Mouse (Mus musculus): ENCODE measurements around the gene Gfap. TPM values are rescaled to one million over a fixed set of nuclear protein-coding genes. Genes with fewer than 3 reads are reported as not detected.

Gene Gfap
- total RNA-seq, 2 experiments from 2014 or later: 96.5 to 141 TPM

DNA sequence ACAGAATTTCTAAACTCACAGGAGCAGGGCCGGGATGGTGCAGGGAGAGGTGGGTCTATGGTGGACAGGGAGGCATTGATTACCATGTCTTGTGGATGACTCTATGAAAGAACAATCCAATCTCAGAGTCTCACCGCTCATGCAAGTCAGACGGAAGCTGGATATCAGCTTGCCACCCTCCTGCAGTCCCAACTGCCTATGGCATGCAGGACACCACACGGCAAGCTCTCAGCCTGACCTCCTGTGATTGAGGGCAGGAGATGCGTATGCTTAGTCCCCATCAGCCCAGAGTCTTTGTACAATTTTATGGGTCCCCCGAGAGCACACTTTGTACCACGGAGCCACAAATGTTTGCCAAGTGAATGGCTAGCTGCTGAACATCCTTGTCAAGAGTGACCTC lies 2.9 kb upstream of the Gfap start:
- no peak for DNase-seq (ENCODE audit: low spot score in 2 of 2)
- intact Hi-C loops (cut with DNase I): loop anchor here (5.0 kb wide), 1 partner anchor 154 kb away; no protein-coding TSS in a partner anchor

DNA sequence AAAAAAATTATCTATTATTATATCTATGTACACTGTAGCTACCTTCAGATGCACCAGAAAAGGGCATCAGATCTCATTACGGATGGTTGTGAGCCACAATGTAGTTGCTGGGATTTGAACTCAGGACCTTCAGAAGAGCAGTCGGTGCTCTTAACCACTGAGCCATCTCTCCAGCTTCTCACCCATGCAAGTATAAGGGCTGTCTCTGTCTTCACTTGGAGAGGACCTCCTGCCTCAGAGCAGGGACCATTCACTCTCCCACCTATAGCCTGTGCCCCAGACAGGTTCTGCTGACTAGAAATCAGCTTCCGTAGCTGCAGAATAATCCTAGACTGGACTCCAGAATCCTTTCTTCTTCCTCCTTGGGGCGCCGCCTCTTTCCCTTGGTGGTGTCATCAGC lies 1.4 kb upstream of the Gfap start:
- intact Hi-C loops (cut with DNase I): loop anchor here (5.0 kb wide), 1 partner anchor 155 kb away; no protein-coding TSS in a partner anchor
- no peak for DNase-seq (ENCODE audit: low spot score in 2 of 2)

DNA sequence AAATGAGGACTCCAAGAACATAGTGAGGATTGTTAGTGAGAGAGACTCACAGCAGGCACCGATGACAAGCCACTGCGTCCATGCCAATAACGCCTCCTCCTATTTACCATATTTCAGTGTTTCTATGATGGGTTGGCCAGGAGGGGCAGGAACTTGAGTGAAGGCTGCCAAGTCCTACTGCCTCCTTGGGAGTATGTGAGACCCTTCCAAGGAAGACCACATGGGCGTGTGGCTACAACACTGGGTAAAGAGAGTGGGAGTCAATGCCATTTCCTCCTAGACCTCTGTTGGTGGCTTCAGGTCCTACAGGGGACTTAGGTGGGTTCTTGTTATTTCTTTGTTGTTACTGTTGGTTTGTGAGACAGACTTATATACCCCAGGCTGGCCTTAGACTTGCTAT lies 487 bp upstream of the Gfap start:
- intact Hi-C loops (cut with DNase I): loop anchor here (1.0 to 5.0 kb wide), 2 partner anchors 92 to 156 kb away; no protein-coding TSS in a partner anchor
- no peak for DNase-seq (ENCODE audit: low spot score in 2 of 2)

DNA sequence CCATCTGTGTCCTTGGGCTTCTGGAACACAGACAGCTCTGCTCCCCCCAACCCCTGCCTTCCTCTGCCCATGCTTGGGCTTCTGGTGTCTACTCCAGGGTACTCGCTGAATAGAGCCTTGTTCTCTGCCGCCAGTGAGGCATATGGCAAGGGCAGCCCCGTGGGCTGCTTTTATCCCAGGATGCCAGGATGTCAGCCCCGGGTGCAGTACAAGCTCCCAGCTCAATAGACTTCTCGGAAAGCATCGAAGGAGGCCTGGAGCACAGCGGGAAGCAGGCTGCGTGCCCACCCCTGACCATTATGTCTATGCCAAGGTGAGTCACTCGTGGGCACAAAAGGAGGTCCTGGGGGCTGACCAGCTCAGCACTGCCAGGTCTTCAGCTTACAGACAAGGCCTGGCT lies 2.3 kb downstream of the Gfap start:
- intact Hi-C loops (cut with DNase I): no loop called here
- DNase-seq (ENCODE audit: low spot score in 2 of 2): peak in 1 of 2 experiments; percentile 62

DNA sequence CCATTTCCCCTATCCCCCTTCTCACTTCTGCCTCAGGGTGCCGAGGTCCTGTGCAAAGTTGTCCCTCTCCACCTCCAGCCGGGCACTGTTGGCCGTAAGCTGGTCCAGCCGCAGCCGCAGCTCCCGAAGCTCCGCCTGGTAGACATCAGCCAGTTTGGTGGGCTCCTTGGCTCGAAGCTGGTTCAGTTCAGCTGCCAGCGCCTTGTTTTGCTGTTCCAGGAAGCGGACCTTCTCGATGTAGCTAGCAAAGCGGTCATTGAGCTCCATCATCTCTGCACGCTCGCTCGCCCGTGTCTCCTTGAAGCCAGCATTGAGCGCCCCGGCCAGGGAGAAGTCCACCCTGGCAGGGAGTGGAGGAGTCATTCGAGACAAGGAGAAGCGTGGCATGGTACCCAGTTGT lies 4.1 kb downstream of the Gfap start:
- intact Hi-C loops (cut with DNase I): no loop called here
- no peak for DNase-seq (ENCODE audit: low spot score in 2 of 2)

DNA sequence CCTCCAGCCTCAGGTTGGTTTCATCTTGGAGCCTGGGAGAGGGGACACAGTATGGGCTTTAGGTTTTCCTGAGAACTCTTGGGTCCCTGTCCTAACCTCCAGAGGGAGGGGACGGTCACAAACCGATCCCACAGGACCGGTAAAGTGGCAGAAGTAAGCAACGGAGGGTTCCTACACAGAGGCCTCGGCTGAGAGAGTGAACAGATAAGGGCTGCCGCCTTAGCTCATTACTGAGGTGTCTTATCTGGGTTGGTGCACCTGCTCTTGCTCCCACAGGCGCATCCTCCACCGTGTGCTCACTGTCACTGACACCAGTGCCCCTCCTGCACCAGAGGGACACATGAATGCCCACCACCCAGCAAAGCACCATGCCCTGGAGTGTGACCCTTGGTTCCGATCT lies 4.9 kb downstream of the Gfap start:
- intact Hi-C loops (cut with DNase I): no loop called here
- DNase-seq (ENCODE audit: low spot score in 2 of 2): no peak

DNA sequence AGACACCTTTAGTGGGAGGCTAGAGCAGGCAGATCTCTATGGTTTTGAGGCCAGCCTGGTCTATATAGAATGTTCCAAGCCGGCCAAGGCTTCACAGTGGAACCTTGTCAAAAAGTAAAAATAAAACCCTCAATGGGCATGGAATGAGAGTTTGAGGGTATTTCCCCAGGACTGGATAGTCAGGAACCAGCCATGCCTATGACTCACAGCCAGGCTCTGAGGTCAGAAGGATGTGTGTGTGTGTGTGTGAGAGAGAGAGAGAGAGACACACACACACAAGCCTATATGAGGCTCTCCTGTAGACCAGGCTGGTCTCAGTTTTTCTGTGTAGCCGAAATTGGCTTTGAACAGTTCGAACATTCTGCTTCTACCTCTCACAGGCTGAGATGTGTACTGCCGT lies 6.0 kb downstream of the Gfap start:
- no peak for DNase-seq (ENCODE audit: low spot score in 2 of 2)
- intact Hi-C loops (cut with DNase I): no loop called here

DNA sequence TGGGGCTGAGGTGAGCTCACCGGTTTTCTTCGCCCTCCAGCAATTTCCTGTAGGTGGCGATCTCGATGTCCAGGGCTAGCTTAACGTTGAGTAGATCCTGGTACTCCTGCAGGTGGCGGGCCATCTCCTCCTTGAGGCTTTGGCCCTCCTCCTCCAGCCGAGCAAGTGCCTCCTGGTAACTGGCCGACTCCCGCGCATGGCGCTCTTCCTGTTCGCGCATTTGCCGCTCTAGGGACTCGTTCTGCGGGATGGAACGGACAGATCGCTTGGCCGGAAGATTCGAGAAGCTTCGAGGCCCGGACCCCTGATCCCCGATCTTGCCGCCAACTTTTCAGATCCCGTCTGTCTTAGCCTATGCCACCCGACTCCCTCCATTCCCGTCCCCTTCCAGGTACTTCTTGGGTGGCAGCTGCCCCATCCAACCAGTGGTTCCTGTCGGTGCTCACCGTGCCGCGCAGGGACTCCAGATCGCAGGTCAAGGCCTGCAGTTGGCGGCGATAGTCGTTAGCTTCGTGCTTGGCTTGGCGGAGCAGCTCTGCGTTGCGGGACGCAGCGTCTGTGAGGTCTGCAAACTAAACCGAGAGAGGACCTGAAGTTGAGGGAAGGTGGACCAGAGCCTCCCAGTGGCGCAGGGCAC lies 7.6 kb downstream of the Gfap start:
- DNase-seq (ENCODE audit: low spot score in 2 of 2): peak; percentile 49 to 76
- intact Hi-C loops (cut with DNase I): no loop called here

DNA sequence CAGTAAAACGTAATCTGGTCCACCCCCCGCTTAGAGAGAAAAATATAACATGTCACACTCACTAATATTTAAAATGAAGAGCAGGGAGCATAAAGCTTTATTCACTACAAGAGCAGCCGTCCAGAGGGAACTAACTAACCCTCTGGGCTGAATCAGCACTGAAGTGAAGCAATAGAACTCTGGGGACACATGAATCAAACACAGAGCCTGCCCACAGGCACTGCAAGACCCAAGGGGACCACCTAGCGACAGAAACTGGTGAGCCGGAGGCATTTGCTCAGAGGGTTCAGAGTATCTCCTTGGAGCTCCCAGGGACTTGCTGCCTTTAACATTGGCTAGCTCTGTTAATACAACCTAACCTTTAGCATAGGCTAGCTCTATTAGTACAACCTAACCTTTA lies 10.6 kb downstream of the Gfap start:
- DNase-seq (ENCODE audit: low spot score in 2 of 2): no peak
- intact Hi-C loops (cut with DNase I): no loop called here

DNA sequence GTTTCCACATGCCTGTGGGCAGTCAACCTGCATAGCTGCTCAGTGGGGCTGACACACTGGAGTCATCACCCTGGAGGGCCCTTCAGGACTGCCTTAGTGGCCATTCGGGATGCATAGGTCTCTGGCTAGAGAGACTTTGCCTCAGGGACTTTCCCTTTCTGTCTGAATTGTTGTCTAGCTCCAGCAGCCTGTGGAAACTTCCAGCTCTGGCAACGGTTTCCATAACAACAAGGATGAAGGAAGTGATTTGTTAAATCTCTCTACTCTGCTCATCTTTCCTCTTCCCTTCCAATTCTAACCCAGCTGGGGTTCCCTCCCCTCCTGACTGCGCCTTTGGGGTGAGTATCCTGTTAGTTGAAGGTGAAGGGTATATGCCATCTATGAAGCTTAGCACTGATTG lies 12.6 kb downstream of the Gfap start:
- DNase-seq (ENCODE audit: low spot score in 2 of 2): peak; percentile 56 to 76

DNA sequence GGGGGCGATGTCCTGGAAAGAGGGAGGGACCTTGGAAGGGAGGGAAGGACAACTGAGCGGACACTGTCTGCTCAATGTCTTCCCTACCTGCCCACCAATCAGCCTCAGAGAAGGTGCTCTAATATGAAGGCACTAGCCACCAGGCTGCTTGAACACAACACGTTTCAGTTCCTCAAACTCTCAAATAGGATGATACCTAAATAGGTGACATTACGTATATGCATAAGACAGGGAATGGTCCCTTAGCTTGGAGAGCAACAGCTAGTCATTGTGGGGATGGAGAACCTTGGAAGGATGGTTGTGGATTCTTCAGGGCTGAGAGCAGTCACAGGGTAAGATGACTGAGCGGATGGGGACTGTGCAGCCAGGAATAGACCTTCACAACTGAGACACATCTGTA lies 13.3 kb downstream of the Gfap start:
- intact Hi-C loops (cut with DNase I): no loop called here
- no peak for DNase-seq (ENCODE audit: low spot score in 2 of 2)

More for the DNA sequence above, 12.6 kb downstream of the Gfap start:
- intact Hi-C loops (cut with DNase I): no loop called here

DNA sequence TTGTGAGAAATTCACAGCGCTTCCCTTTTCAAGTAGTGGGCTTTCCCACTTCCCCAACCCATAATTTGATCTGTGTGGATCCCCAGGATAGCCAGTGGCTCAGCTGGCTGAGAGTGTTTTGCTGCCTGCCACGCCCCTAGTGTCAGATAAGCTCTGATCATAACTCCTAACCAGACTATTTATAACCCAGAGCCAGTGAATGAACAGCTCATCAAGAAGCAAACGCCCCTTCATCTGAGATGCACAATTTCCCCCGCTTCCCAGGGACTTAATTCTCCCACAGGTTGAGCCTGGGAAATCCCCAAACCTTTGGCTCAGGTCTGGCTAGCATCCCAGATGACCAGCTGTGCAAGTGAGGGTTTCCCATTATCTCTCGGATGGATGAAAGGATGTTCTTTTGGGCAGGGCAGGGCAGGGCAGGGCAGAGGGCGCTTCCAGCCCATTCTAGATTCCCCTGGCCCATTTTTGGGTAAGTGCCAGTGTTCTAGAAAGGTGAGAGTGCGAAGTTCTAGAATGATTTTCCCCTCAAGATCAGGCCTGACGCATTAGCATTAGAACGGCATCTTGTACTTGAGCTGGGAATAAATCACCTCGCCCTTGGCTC lies 16.0 kb downstream of the Gfap start, which contains the start of gene Fam187a:
TSS of gene Fam187a (plus strand) at position 554 of the 604 bp plus-strand sequence.
- intact Hi-C loops (cut with DNase I): no loop called here
- DNase-seq (ENCODE audit: low spot score in 2 of 2): no peak

DNA sequence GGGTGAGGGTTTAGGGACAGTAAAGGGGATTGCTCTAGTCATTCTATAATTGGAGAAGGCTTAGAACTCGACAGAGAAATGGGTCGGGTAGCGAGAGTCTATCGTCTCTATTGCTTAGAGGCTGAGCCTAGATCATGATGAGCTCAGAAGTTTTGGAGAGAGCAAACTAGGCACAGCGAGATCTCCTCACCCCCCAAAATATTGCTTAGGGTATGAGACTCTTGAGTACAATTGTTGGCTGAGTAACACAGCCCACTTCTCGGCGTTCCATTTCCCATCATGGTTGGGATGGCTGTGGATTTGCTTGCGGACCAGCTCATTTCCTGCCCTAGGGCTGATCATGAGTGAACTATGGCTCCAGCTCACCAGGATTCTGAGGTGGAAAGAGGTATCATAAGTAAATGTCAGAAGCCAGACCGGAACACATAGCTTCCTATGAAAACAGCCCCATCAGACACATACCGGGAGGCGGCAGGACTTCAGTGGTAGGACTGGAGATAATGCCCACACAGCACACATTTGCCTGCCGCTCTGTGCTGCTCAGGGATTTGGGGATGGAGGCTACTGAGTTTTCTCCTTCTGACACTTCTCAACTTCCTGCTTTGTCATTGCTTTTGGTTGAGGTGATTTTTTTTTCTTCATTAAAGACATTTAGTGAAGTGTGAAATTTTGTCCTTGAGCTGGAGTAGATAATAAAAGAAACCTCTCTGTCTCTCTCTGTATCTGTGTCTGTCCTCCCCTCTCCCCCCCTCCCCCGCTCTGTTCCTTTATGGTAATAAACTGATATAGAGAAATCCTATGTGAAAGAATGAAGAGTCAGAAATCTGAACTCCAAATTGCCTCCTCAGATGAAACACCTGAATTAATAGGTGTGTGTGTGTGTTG lies 19.2 kb downstream of the Gfap start:
- intact Hi-C loops (cut with DNase I): no loop called here
- no peak for DNase-seq (ENCODE audit: low spot score in 2 of 2)

DNA sequence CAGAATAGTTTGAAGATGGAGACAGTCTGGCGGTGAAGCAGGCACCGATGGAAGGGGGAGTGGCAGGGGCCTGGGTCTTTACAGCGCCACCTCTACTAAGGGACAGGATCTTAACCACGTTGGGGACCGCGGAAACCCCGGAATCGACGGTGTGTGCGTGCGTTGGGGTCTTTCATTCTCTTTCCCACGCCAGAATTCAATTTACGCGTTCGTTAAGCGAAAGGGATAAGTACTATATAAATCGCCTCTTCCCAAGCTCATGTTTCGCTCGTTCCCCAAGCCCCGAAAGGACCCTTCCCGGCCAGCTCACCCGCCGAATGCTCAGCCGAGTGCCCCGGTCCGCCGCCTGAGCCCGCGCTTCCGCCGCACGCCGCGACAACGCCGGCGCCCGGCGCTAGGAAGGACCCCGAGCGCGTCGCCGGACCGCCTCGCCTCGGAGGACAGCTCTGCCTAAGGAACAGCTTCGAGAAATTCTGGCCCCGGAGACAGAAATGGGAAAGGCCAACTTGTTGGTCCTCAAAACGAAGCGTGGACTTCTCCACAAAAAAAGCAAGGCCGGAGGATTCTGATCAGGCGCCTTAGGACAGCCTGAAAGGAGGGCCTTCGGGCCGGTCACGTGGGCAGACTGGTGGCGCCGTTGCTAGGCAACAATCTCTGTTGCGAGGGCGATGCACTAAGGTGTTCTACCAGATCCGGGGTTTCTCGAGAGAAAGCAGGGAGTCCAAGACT lies 20.0 kb downstream of the Gfap start, which contains the start of the genes Eftud2 and Ccdc103:
TSS of gene Eftud2 (minus strand) at position 401 of the 729 bp plus-strand sequence.
TSS of gene Ccdc103 (plus strand) at position 620 of the 729 bp plus-strand sequence.
- DNase-seq (ENCODE audit: low spot score in 2 of 2): peak; percentile 93 to 95
- intact Hi-C loops (cut with DNase I): no loop called here

DNA sequence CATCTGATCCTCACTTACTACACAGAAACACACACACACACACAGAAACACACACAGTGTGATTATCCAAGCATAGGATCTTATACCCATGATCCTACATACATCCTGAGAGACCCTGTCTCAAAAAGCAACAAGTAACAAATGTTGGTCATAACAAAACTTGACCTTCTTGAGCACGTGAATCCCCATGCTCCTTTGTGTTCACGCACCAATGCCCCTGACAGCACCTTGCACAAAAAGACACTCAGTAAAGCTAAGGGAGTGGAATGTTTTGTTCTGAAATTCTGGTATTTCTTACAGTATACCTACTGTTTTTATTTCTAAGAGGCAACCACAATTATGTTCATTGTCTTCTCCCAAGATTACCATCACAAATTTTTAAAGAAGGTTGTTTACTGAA lies 21.2 kb downstream of the Gfap start:
- intact Hi-C loops (cut with DNase I): no loop called here
- no peak for DNase-seq (ENCODE audit: low spot score in 2 of 2)

DNA sequence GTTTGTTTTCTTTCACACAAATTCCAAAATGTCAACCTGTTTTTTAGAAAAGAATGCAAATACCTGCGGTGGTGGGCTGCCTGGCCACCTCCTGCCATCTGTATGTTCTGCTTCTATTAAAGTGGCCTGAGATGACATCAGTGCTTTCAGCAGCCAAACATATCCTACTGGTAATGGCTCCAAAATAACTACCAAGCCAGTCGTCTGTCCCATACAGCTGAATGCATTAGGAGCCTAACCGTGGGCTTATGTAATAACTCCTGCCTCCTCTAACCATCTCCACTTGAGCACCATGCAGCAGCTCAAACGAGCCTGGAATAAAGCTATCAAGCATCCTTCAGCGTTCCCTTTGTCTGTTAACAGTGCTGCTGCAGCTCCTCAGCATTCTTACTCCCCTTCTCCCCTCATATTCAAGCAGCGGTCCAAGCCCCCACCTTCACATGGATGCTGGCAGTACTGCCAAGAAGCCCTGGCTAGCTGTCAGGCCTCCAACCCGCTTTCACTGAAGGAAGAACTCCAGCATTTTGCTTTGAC lies 25.8 kb downstream of the Gfap start:
- DNase-seq (ENCODE audit: low spot score in 2 of 2): peak; percentile 53 to 88
- intact Hi-C loops (cut with DNase I): no loop called here

DNA sequence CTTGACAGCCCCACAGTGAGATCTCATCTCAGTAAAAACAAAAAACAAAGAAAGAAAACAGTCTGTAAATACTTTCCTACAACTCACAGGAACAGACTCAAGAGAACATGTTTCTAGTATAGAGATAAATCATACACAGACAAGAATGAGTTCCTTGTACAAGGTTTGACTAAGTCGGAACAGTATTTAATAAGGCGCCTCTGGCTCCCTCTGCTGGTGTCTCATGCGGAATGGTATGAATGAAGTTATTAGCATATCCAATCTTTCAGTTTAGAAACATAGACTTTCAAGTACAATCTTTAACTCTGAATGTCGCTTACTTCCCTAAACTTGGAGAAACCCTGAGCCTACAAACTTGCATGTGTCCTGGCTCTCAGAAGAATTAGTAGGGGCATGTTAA lies 36.4 kb downstream of the Gfap start:
- DNase-seq (ENCODE audit: low spot score in 2 of 2): peak; percentile 76 to 84
- intact Hi-C loops (cut with DNase I): loop anchor here (2.0 kb wide), 1 partner anchor 89 kb away; no protein-coding TSS in a partner anchor

DNA sequence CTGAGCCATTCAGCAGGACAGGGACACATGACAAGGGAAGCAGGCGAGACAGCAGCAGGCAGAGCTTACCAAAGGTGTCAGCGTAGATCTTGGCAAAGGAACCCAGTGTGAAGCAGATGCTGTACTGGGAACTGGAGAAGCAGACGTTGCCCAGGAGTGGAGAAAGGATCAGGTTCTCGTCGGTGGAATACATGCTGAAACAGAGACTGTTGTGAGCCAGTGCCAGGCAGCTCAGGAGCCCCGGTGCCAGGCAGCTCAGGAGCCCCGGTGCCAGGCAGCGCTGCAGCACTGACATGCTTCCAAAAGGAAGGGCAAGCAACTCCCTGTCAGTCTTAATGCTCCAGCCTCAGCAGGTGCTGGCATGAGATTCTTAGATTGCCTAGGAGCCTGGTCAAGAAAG lies 40.8 kb downstream of the Gfap start:
- peak; percentile 39 to 77 for DNase-seq (ENCODE audit: low spot score in 2 of 2)
- intact Hi-C loops (cut with DNase I): no loop called here

DNA sequence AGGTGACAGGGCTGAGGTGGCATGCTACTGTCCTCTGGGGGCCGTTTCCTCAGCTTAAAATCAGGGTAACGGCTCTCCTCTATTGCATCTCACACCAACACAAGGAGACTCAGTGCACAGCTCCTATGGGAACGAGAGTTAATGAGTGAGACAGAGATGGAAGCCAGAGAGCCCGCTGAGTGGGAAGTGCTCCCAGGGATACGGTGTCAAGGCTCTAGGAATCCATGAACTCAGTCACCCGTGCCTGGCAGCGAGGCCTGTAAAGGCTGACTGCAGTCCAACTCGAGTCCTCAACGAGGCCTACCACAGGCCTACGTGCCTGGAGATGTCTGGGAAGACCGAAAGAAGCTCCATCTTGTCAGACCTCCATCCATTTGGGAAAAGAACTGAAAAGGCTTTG lies 41.8 kb downstream of the Gfap start:
- DNase-seq (ENCODE audit: low spot score in 2 of 2): no peak

More for the DNA sequence above, 41.8 kb downstream of the Gfap start:
- intact Hi-C loops (cut with DNase I): no loop called here
